Mouse (Mus musculus) lung, postnatal 36 days (tissue): ENCODE data around the gene D730048I06Rik.
"Not testable (repeated sequence)": the region's sequence is repeated elsewhere in the genome, so short reads cannot be mapped to it uniquely, and the experiment has no call there.

Experiments
- DNase-seq: peaks from one replicate; pipeline ENCODE4 v3.0.0; 2022; ENCODE audit warnings: mixed read lengths

Gene D730048I06Rik

DNA sequence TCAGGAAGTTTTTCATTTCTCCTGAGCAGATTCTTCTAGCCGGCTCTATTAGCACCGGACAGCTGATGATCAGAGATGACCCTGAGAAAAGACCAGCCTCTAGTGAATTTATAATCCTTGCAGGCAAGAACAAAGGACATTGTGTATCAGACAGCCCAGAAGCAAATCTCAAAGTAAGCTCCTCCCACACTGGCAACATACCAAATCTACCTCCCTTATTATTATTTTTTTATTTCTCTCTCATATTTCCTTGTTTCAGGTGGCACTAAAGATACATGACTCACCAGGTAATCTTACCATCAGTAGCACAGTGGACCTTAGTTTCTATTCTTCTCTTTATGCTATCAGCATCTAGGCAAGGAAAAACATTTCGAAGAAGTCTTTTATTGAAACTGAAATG is at the start of gene D730048I06Rik, which contains the start of gene Gm27235:
Gene D730048I06Rik (minus strand): TSS at position 112 of the 400 bp plus-strand sequence.
Gene Gm27235 (minus strand): TSS at position 101 of the 400 bp plus-strand sequence.
- DNase-seq = no peak

DNA sequence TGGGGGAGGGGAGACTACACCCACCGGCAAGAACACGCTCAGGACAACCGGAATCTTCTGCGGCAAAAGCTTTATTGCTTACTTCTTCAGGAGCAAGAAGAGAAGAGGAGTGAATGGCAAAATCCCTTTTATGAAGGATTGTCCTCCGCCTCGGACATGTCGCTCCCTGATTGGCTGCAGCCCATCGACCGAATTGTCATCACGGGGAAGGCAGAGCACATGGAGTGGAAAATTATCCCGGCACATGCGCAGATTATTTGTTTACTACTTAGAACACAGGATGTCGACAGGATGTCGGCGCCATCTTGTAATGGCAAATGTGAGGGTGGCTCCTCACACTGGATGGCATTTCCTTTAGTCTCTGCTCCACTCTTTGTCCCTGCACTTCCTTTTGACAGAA is 28.0 kb upstream of the D730048I06Rik start:
- DNase-seq = not testable (repeated sequence)

DNA sequence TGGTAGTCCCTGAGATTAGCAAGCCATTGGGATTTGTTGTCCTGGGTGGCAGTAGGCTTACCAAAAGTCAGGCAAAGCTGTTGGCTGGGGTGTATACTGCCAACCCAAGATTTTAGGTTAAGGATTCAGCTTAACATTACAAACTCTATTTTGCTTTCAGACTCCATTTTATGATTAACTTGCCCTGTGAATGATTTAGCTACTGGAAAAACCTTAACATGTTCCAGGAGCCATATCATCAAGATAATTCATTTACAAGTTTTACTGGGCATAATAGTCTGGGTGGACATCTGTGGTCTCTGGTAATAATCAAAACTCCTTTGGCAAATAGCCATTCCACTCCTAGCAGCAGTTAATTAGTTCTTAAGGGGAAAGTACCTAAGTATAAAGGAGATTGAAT is 8.2 kb upstream of the D730048I06Rik start:
- DNase-seq = no peak

DNA sequence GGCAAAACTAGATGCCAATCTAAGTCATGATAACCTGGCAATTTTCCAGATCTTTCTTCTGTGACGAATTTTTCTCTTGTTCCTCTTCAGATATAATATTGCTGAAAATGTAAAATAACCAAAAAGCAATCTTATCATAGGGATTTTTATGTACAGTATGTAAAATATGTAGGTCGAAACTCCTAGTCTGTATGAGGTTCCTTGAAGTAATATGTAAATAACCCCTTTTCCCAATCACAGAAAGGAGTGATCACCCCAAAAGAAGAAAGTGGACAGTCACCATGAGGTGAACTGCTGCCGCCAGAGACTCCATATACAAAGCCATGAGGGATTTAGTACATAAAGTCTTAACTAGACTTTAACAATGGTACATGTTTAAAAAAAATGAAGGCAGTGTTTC is 11.9 kb downstream of the D730048I06Rik start, which contains the start of gene Gm17727:
Gene Gm17727 (minus strand): TSS at position 101 of the 400 bp plus-strand sequence.
- no peak for DNase-seq

DNA sequence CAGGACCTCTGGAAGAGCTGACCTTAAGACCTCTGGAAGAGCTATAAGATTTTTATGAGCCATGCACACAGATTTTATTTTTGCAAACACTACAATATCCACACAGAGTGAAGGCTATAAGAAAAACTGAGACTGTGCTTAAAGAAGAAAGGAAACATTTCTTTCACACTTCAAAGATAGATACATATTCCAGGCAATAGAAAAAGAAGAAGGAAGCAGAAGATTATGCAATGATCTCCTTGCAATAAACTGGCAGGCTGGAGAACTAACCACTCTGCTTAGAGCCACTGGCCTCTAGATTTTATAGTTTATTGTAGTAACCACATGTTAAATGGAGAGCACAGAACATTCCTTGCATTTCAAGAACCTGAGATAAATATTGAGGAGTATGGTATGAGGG is 33.1 kb downstream of the D730048I06Rik start:
- DNase-seq = no peak

DNA sequence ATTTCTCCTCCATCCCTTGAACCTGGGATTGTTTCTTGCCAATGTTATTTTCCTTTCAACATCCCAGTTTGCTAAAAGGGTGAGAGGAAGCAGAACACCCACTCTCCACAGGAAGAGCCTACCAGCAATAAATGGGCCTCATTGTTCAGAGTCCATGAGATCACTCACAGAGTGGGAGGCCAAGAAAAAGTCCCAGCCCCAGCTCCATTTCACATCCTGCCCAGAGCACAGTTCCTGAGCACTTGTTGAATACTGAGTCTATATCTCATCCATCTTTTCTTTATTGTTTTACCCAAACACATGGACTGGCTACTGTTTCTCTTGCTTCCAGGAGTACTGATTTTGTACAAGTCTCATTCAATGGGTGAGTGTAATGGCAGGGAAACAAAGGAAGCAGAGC is 49.2 kb downstream of the D730048I06Rik start, which contains the start of gene Gm17677:
Gene Gm17677 (plus strand): TSS at position 301 of the 400 bp plus-strand sequence.
- no peak for DNase-seq
